Mouse (Mus musculus): ENCODE data around the gene Samd1. TPM values are rescaled to one million over a fixed set of nuclear protein-coding genes. Genes with fewer than 3 reads are reported as not detected.
A peak's percentile ranks its signal among the peaks of the same experiment; 100 is the strongest.

The Samd1 gene
- polyA plus RNA-seq, 1 experiment from 2014 or later, result 7.3 TPM

GRCm38 (mm10) chr8:84021096-84021495, 23.6 kb downstream of the Samd1 start, which contains the start of gene Palm3:
Gene Palm3 (plus strand): TSS chr8:84021471.
- H3K9ac ChIP-seq, result no peak within 1 kb of the TSS
- no peak within 1 kb of the TSS for H3K27ac ChIP-seq (replicated peaks)
- peaks cover 20% of the 10 kb centered on the region for H3K27me3 ChIP-seq
- ATAC-seq (ENCODE audit: low FRiP score, low read depth), result no peak
- H3K4me2 ChIP-seq, result peak within 1 kb of the TSS; percentile 6; the same call in 1 of the 2 replicates
- 7% methylated on average over 18 of the region's 18 CpGs for WGBS
- H3K9me3 ChIP-seq, result no peaks in the 10 kb centered on the region
- H3K4me1 ChIP-seq (replicated peaks), result peaks cover 7% of the 10 kb centered on the region
- no peak within 1 kb of the TSS for H3K4me3 ChIP-seq
- no peaks in the 10 kb centered on the region for H3K36me3 ChIP-seq

DNA sequence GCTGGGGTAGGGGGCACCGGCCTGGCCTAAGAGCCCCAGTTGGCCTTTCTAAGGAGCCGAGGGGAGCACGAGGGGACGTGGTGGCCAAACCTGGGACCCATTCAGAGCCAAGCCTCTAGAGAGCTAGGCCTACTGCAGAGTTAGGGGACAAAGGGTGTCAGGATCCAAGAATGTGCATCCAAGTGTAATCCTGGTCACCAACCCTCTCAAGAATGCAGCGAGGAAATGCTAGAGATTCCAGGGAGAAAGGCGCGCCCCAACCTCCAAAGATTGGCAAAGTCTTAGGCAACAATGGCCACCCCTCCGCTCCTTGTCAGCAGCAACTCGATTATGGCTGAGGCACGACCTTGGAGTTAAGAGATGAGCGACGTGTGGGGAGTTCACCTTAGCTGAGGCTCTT, 24.1 kb downstream of the Samd1 start:
- ATAC-seq (ENCODE audit: low FRiP score, low read depth), result no peak
- Histone ChIP-seq H3K9me3 (no peaks in the 10 kb centered on the region), H3K27ac (replicated peaks) (no peak overlapping the region), H3K4me2 (peak overlapping the region; percentile 6; the same call in 1 of the 2 replicates), H3K36me3 (no peaks in the 10 kb centered on the region), H3K4me1 (replicated peaks) (peaks cover 9% of the 10 kb centered on the region), H3K9ac (no peak overlapping the region), H3K27me3 (peaks cover 22% of the 10 kb centered on the region), H3K4me3 (no peak overlapping the region)
- 41% methylated on average over 12 of the region's 12 CpGs for WGBS

- Histone ChIP-seq H3K27me3 (peaks cover 32% of the 10 kb centered on the region), H3K36me3 (no peaks in the 10 kb centered on the region), H3K4me3 (no peak overlapping the region), H3K4me2 (no peak overlapping the region), H3K27ac (replicated peaks) (no peak overlapping the region), H3K9ac (no peak overlapping the region), H3K9me3 (no peaks in the 10 kb centered on the region), H3K4me1 (replicated peaks) (peaks cover 9% of the 10 kb centered on the region)
- WGBS, result 62% methylated on average over 5 of the region's 5 CpGs
- ATAC-seq (ENCODE audit: low FRiP score, low read depth), result no peak
These were observed 25.6 kb downstream of the Samd1 start for GRCm38 (mm10) chr8:84023085-84023484.

GRCm38 (mm10) chr8:84023631-84024030, 26.2 kb downstream of the Samd1 start:
- 61% methylated on average over 1 of the region's 1 CpGs for WGBS
- Histone ChIP-seq H3K9me3 (no peaks in the 10 kb centered on the region), H3K27me3 (peaks cover 34% of the 10 kb centered on the region), H3K9ac (no peak overlapping the region), H3K36me3 (no peaks in the 10 kb centered on the region), H3K4me1 (replicated peaks) (peaks cover 9% of the 10 kb centered on the region), H3K4me2 (no peak overlapping the region), H3K27ac (replicated peaks) (no peak overlapping the region), H3K4me3 (no peak overlapping the region)
- ATAC-seq (ENCODE audit: low FRiP score, low read depth), result no peak

DNA sequence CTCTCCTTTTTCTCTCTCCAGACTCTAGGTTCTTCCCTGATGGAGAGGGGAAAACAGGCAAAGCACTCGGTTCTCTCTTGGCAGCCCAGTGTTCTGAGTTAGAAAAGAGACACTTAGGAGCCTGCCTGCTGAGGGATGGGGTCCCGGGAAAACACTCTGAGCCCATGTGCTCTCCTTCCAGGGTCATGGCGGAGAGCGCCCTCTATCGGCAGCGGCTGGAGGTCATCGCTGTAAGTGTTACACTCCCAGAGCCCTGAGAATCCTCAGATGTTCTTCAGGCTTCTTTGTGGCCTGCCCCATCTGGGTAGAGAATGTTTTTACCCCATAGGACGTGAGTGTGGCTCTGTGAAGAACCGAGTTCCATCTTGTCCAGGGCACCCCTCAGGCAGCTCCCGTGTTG, 26.7 kb downstream of the Samd1 start:
- H3K27me3 ChIP-seq, result peaks cover 34% of the 10 kb centered on the region
- ATAC-seq (ENCODE audit: low FRiP score, low read depth), result no peak
- peaks cover 9% of the 10 kb centered on the region for H3K4me1 ChIP-seq (replicated peaks)
- H3K27ac ChIP-seq (replicated peaks), result no peak overlapping the region
- H3K4me3 ChIP-seq, result no peak overlapping the region
- no peaks in the 10 kb centered on the region for H3K9me3 ChIP-seq
- H3K4me2 ChIP-seq, result no peak overlapping the region
- 8% methylated on average over 10 of the region's 10 CpGs for WGBS
- H3K36me3 ChIP-seq, result no peaks in the 10 kb centered on the region
- no peak overlapping the region for H3K9ac ChIP-seq

DNA sequence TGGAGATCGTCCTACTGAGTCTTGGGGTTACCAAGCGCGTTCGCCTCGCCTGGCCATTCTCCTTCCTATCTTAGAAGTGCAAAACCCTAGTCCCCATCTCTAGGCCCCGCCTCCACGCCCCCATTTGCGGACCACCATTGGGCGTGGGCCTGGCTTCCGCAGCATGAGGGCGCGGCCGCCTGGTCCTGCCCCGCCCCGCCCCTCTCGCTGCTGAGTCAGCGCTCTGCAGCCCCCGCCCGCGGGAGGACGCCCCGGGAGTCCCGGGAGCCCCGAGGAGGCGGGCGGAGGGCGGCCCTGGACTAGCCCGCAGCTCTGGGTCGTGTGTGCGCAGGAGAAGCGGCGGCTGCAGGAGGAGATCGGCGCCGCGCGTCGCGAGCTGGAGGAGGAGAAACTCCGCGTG, 28.4 kb downstream of the Samd1 start:
- ATAC-seq (ENCODE audit: low FRiP score, low read depth), result peak; percentile 81
- WGBS, result under 1% methylated on average over 41 of the region's 41 CpGs

GRCm38 (mm10) chr8:84027449-84027848, 30.0 kb downstream of the Samd1 start:
- no peak overlapping the region for H3K9ac ChIP-seq
- H3K27ac ChIP-seq (replicated peaks), result no peak overlapping the region
- WGBS, result 9% methylated on average over 10 of the region's 10 CpGs
- H3K27me3 ChIP-seq, result peaks cover 19% of the 10 kb centered on the region
- H3K4me2 ChIP-seq, result no peak overlapping the region
- ATAC-seq (ENCODE audit: low FRiP score, low read depth), result no peak
- no peaks in the 10 kb centered on the region for H3K36me3 ChIP-seq
- H3K9me3 ChIP-seq, result no peaks in the 10 kb centered on the region
- no peak overlapping the region for H3K4me3 ChIP-seq
- H3K4me1 ChIP-seq (replicated peaks), result peaks cover 9% of the 10 kb centered on the region

More for the DNA sequence above, 28.4 kb downstream of the Samd1 start:
- H3K9me3 ChIP-seq, result no peaks in the 10 kb centered on the region
- H3K4me2 ChIP-seq, result peak overlapping the region; percentile 92
- no peak overlapping the region for H3K27ac ChIP-seq (replicated peaks)
- H3K36me3 ChIP-seq, result no peaks in the 10 kb centered on the region
- peak overlapping the region; percentile 47 for H3K9ac ChIP-seq
- peaks cover 29% of the 10 kb centered on the region for H3K27me3 ChIP-seq
- peak overlapping the region; percentile 51 for H3K4me3 ChIP-seq
- H3K4me1 ChIP-seq (replicated peaks), result peaks cover 9% of the 10 kb centered on the region

- H3K36me3 ChIP-seq, result no peaks in the 10 kb centered on the region
- H3K4me3 ChIP-seq, result no peak overlapping the region
- 84% methylated on average over 5 of the region's 5 CpGs for WGBS
- H3K4me1 ChIP-seq (replicated peaks), result peaks cover 9% of the 10 kb centered on the region
- H3K27me3 ChIP-seq, result peaks cover 14% of the 10 kb centered on the region
- H3K9me3 ChIP-seq, result no peaks in the 10 kb centered on the region
- H3K9ac ChIP-seq, result no peak overlapping the region
- no peak overlapping the region for H3K27ac ChIP-seq (replicated peaks)
- H3K4me2 ChIP-seq, result no peak overlapping the region
- no peak for ATAC-seq (ENCODE audit: low FRiP score, low read depth)
These were observed 31.8 kb downstream of the Samd1 start for GRCm38 (mm10) chr8:84029272-84029671.

- no peak overlapping the region for H3K4me2 ChIP-seq
- no peak overlapping the region for H3K4me3 ChIP-seq
- peaks cover 5% of the 10 kb centered on the region; the same call in 1 of the 2 replicates for H3K27me3 ChIP-seq
- no peaks in the 10 kb centered on the region for H3K36me3 ChIP-seq
- no peak overlapping the region for H3K27ac ChIP-seq (replicated peaks)
- no peaks in the 10 kb centered on the region for H3K9me3 ChIP-seq
- H3K9ac ChIP-seq, result no peak overlapping the region
- WGBS, result 80% methylated on average over 4 of the region's 4 CpGs
- H3K4me1 ChIP-seq (replicated peaks), result no peaks in the 10 kb centered on the region
- no peak for ATAC-seq (ENCODE audit: low FRiP score, low read depth)
These were observed 35.3 kb downstream of the Samd1 start for GRCm38 (mm10) chr8:84032777-84033176.

DNA sequence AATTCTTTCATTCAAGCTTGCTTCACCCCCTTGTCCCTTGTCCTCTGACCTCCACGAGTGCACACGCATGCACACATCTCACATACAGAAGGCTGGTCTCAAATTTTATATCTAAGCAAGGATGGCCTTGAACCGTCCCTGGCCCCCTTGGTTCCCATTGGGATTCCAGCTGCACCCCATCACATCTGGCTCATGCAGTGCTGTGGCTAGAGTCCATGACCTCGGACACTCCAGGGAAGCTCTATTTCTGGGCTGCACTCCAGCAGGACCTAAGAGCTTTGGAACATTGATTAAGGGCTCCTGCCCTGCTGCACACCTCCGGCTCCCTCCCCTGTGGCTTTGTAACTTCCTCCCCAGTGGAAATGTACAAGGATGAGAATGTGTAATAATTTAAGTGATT, 40.5 kb downstream of the Samd1 start:
- Histone ChIP-seq H3K27ac (replicated peaks) (no peak overlapping the region), H3K4me3 (no peak overlapping the region), H3K27me3 (peaks cover 27% of the 10 kb centered on the region), H3K4me2 (no peak overlapping the region), H3K4me1 (replicated peaks) (peaks cover 12% of the 10 kb centered on the region), H3K9me3 (no peaks in the 10 kb centered on the region), H3K36me3 (no peaks in the 10 kb centered on the region), H3K9ac (no peak overlapping the region)
- 80% methylated on average over 5 of the region's 5 CpGs for WGBS
- no peak for ATAC-seq (ENCODE audit: low FRiP score, low read depth)

GRCm38 (mm10) chr8:84039050-84039449, 41.6 kb downstream of the Samd1 start:
- no peak overlapping the region for H3K9ac ChIP-seq
- no peak overlapping the region for H3K27ac ChIP-seq (replicated peaks)
- H3K4me2 ChIP-seq, result no peak overlapping the region
- no peak overlapping the region for H3K4me3 ChIP-seq
- H3K36me3 ChIP-seq, result no peaks in the 10 kb centered on the region
- 5% methylated on average over 5 of the region's 5 CpGs for WGBS
- H3K4me1 ChIP-seq (replicated peaks), result peaks cover 12% of the 10 kb centered on the region
- peaks cover 36% of the 10 kb centered on the region for H3K27me3 ChIP-seq
- H3K9me3 ChIP-seq, result no peaks in the 10 kb centered on the region
- ATAC-seq (ENCODE audit: low FRiP score, low read depth), result no peak

DNA sequence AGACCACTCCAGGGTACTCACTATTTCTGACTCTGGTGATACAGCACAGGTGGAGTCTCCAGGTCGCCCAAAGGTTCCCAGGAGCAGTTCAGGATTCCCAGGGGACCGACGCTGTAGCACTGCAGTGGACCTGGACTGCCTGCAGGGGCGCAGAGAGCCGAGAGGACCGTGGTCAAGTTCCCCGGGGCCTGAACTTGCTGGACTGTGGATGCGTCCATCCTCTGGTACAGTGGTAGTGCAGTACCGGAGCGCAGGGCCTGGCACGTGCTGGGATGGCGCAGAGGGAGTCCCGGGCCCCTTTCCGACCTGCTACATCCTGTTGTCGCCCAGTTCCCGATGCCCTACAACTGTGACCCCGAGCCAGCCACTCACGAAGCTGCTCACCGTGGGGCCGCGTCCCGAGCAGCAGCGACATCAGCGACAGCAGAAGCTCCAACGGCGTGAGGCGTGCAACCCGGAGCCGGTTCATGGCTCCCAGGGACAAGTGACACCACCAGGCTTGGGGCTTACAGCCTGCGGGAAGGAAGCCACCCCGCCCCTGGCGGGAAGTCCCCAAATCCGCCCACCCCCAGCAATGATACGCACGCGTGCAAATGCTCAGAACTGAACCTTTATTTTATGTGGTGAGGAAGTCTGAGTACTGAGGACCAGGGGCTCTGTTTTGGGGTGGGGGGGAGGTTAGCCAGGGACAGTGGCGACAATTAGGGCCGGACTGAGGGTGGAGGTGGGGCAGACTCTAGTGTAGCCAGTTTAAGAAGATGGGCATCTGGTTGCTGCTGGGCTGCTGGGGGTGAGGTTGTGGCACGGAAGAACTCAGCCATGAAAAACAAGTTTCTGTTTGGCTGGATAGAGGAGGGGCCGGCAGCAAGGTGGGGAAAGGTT, 44.8 kb downstream of the Samd1 start, which contains the start of gene Il27ra:
TSS of gene Il27ra (minus strand) at position 524 of the 882 bp plus-strand sequence.
- no peaks in the 10 kb centered on the region for H3K36me3 ChIP-seq
- H3K9me3 ChIP-seq, result no peaks in the 10 kb centered on the region
- H3K9ac ChIP-seq, result peak within 1 kb of the TSS; percentile 35; the same call in 1 of the 2 replicates
- H3K27ac ChIP-seq (replicated peaks), result no peak within 1 kb of the TSS
- H3K4me3 ChIP-seq, result peak within 1 kb of the TSS; percentile 33
- WGBS, result 3% methylated on average over 39 of the region's 40 CpGs
- H3K4me2 ChIP-seq, result peak within 1 kb of the TSS; percentile 67
- ATAC-seq (ENCODE audit: low FRiP score, low read depth), result peak; percentile 65
- H3K4me1 ChIP-seq (replicated peaks), result peaks cover 19% of the 10 kb centered on the region
- H3K27me3 ChIP-seq, result peaks cover 54% of the 10 kb centered on the region
